Mouse (Mus musculus): ENCODE results near the gene Tm2d1. TPM values are rescaled to one million over a fixed set of nuclear protein-coding genes. Genes with fewer than 3 reads are reported as not detected.

Tm2d1 gene
- polyA plus RNA-seq, 1 experiment, result 14.8 TPM

- TF ChIP-seq POLR2A (IDR thresholded peaks at IDR 0.05; ENCODE audit: borderline replicate concordance, control insufficient read depth, low read depth, low read length) (no peak), CTCF (IDR thresholded peaks at IDR 0.05; ENCODE audit: control insufficient read depth, insufficient read depth, low read length) (no peak)
- H3K27ac ChIP-seq (ENCODE audit: control insufficient read depth, insufficient read depth, low read depth, low read length, poor library complexity), result no peak overlapping the region
- 19% methylated on average over 10 of the region's 10 CpGs for WGBS
- no peaks in the 10 kb centered on the region for H3K4me1 ChIP-seq (ENCODE audit: control insufficient read depth, insufficient read depth, low read length)
- H3K4me3 ChIP-seq (replicated peaks; ENCODE audit: control insufficient read depth, low read depth, low read length), result no peak overlapping the region
Observed at GRCm38 (mm10) chr4:98339992-98340564, 43.0 kb downstream of the Tm2d1 start.

GRCm38 (mm10) chr4:98338636-98339630, 44.2 kb downstream of the Tm2d1 start:
- H3K4me3 ChIP-seq (replicated peaks; ENCODE audit: control insufficient read depth, low read depth, low read length), result no peak overlapping the region
- no peaks in the 10 kb centered on the region for H3K4me1 ChIP-seq (ENCODE audit: control insufficient read depth, insufficient read depth, low read length)
- no peak for TF ChIP-seq POLR2A (IDR thresholded peaks at IDR 0.05; ENCODE audit: borderline replicate concordance, control insufficient read depth, low read depth, low read length)
- no peak for TF ChIP-seq CTCF (IDR thresholded peaks at IDR 0.05; ENCODE audit: control insufficient read depth, insufficient read depth, low read length)
- no peak overlapping the region for H3K27ac ChIP-seq (ENCODE audit: control insufficient read depth, insufficient read depth, low read depth, low read length, poor library complexity)
- 79% methylated on average over 14 of the region's 14 CpGs for WGBS

GRCm38 (mm10) chr4:98337197-98337596, 45.9 kb downstream of the Tm2d1 start:
- H3K4me3 ChIP-seq (replicated peaks; ENCODE audit: control insufficient read depth, low read depth, low read length), result no peak overlapping the region
- WGBS, result 75% methylated on average over 5 of the region's 5 CpGs
- no peak for TF ChIP-seq POLR2A (IDR thresholded peaks at IDR 0.05; ENCODE audit: borderline replicate concordance, control insufficient read depth, low read depth, low read length)
- TF ChIP-seq CTCF (IDR thresholded peaks at IDR 0.05; ENCODE audit: control insufficient read depth, insufficient read depth, low read length), result no peak
- no peaks in the 10 kb centered on the region for H3K4me1 ChIP-seq (ENCODE audit: control insufficient read depth, insufficient read depth, low read length)
- no peak overlapping the region for H3K27ac ChIP-seq (ENCODE audit: control insufficient read depth, insufficient read depth, low read depth, low read length, poor library complexity)

- Histone ChIP-seq H3K4me3 (replicated peaks; ENCODE audit: control insufficient read depth, low read depth, low read length) (no peak overlapping the region), H3K4me1 (ENCODE audit: control insufficient read depth, insufficient read depth, low read length) (no peaks in the 10 kb centered on the region), H3K27ac (ENCODE audit: control insufficient read depth, insufficient read depth, low read depth, low read length, poor library complexity) (no peak overlapping the region)
- no peak for TF ChIP-seq POLR2A (IDR thresholded peaks at IDR 0.05; ENCODE audit: borderline replicate concordance, control insufficient read depth, low read depth, low read length)
- no peak for TF ChIP-seq CTCF (IDR thresholded peaks at IDR 0.05; ENCODE audit: control insufficient read depth, insufficient read depth, low read length)
- WGBS, result 81% methylated on average over 8 of the region's 8 CpGs
Observed at GRCm38 (mm10) chr4:98335726-98336125, 47.4 kb downstream of the Tm2d1 start.

GRCm38 (mm10) chr4:98322223-98322622, 60.9 kb downstream of the Tm2d1 start:
- H3K4me1 ChIP-seq (ENCODE audit: control insufficient read depth, insufficient read depth, low read length), result no peaks in the 10 kb centered on the region
- under 1% methylated on average over 29 of the region's 29 CpGs for WGBS
- peak overlapping the region; percentile 46 for H3K4me3 ChIP-seq (replicated peaks; ENCODE audit: control insufficient read depth, low read depth, low read length)
- H3K27ac ChIP-seq (ENCODE audit: control insufficient read depth, insufficient read depth, low read depth, low read length, poor library complexity), result no peak overlapping the region
- peak; percentile 92 for TF ChIP-seq CTCF (IDR thresholded peaks at IDR 0.05; ENCODE audit: control insufficient read depth, insufficient read depth, low read length)
- TF ChIP-seq POLR2A (IDR thresholded peaks at IDR 0.05; ENCODE audit: borderline replicate concordance, control insufficient read depth, low read depth, low read length), result peak; percentile 53; the same call in 1 of the 2 replicates

- Histone ChIP-seq H3K4me3 (replicated peaks; ENCODE audit: control insufficient read depth, low read depth, low read length) (no peak overlapping the region), H3K4me1 (ENCODE audit: control insufficient read depth, insufficient read depth, low read length) (no peaks in the 10 kb centered on the region), H3K27ac (ENCODE audit: control insufficient read depth, insufficient read depth, low read depth, low read length, poor library complexity) (no peak overlapping the region)
- TF ChIP-seq CTCF (IDR thresholded peaks at IDR 0.05; ENCODE audit: control insufficient read depth, insufficient read depth, low read length) (no peak), POLR2A (IDR thresholded peaks at IDR 0.05; ENCODE audit: borderline replicate concordance, control insufficient read depth, low read depth, low read length) (no peak)
- WGBS, result 27% methylated on average over 18 of the region's 18 CpGs
Observed at GRCm38 (mm10) chr4:98321371-98322111, 61.6 kb downstream of the Tm2d1 start.

GRCm38 (mm10) chr4:98318769-98319168, 64.3 kb downstream of the Tm2d1 start:
- WGBS, result 57% methylated on average over 3 of the region's 3 CpGs
- TF ChIP-seq POLR2A (IDR thresholded peaks at IDR 0.05; ENCODE audit: borderline replicate concordance, control insufficient read depth, low read depth, low read length) (no peak), CTCF (IDR thresholded peaks at IDR 0.05; ENCODE audit: control insufficient read depth, insufficient read depth, low read length) (no peak)
- H3K4me1 ChIP-seq (ENCODE audit: control insufficient read depth, insufficient read depth, low read length), result no peaks in the 10 kb centered on the region

GRCm38 (mm10) chr4:98317149-98317548, 66.0 kb downstream of the Tm2d1 start:
- no peaks in the 10 kb centered on the region for H3K4me1 ChIP-seq (ENCODE audit: control insufficient read depth, insufficient read depth, low read length)
- H3K27ac ChIP-seq (ENCODE audit: control insufficient read depth, insufficient read depth, low read depth, low read length, poor library complexity), result no peak overlapping the region
- H3K4me3 ChIP-seq (replicated peaks; ENCODE audit: control insufficient read depth, low read depth, low read length), result no peak overlapping the region
- WGBS, result 86% methylated on average over 2 of the region's 2 CpGs
- TF ChIP-seq CTCF (IDR thresholded peaks at IDR 0.05; ENCODE audit: control insufficient read depth, insufficient read depth, low read length) (no peak), POLR2A (IDR thresholded peaks at IDR 0.05; ENCODE audit: borderline replicate concordance, control insufficient read depth, low read depth, low read length) (no peak)

More at GRCm38 (mm10) chr4:98318769-98319168, 64.3 kb downstream of the Tm2d1 start:
- H3K4me3 ChIP-seq (replicated peaks; ENCODE audit: control insufficient read depth, low read depth, low read length), result no peak overlapping the region
- no peak overlapping the region for H3K27ac ChIP-seq (ENCODE audit: control insufficient read depth, insufficient read depth, low read depth, low read length, poor library complexity)

Other genes starting within 250 kb of the Tm2d1 start
- 2.6 and 2.8 TPM in 2 replicates for gene Patj, start 12.5 kb upstream of the Tm2d1 start, polyA plus RNA-seq (2011; ENCODE audit: insufficient read depth, insufficient read length, low replicate concordance, missing spikeins)

Data from bone marrow, adult 2 months (tissue).